Comparison of ENCODE assay signal across 8 mouse cellular contexts in genomic region chr1:193382435-193382834, GRCm38 (mm10). TPM values are rescaled to one million over a fixed set of nuclear protein-coding genes. Genes with fewer than 3 reads are reported as not detected.
DNase-seq lines count a peak whose midpoint lies in the region; ATAC-seq and TF ChIP-seq lines count a peak whose summit lies in the region.

No protein-coding gene starts in this region.

- DNase-seq in CD4-positive helper T cell, adult 2 months (ENCODE audit: low read depth, low spot score), result peak; percentile 34
- DNase-seq in cerebellum, adult 2 months, result no peak
- no peak for DNase-seq in urinary bladder, postnatal 25 days (ENCODE audit: low spot score)
- no peak for DNase-seq in gastrocnemius, postnatal 25 days

- no peak overlapping the region for H3K27ac ChIP-seq in bone marrow macrophage, adult 2 months (ENCODE audit: insufficient read depth, low read depth, low read length)
- H3K27ac ChIP-seq in hindbrain, embryonic 13.5 days, result peak overlapping the region; percentile 69; the same call in 1 of the 2 replicates
- no peak overlapping the region for H3K27ac ChIP-seq in liver, embryonic 12.5 days
- H3K27ac ChIP-seq in neural tube, embryonic 14.5 days (ENCODE audit: low read depth, low read length), result peak overlapping the region; percentile 1; the same call in 1 of the 2 replicates
- no peak overlapping the region for H3K27ac ChIP-seq in cerebellum, adult 2 months (ENCODE audit: insufficient read depth, low read length)

- H3K9ac ChIP-seq in hindbrain, embryonic 13.5 days, result peak overlapping the region; percentile 43; the same call in 1 of the 2 replicates
- peak overlapping the region; percentile 29; the same call in 1 of the 2 replicates for H3K9ac ChIP-seq in liver, embryonic 12.5 days
- H3K9ac ChIP-seq in neural tube, embryonic 14.5 days (replicated peaks; ENCODE audit: low read depth, low read length), result no peak overlapping the region

- H3K4me2 ChIP-seq in hindbrain, embryonic 13.5 days, result peak overlapping the region; percentile 38
- H3K4me2 ChIP-seq in liver, embryonic 12.5 days, result peak overlapping the region; percentile 68
- H3K4me2 ChIP-seq in neural tube, embryonic 14.5 days (ENCODE audit: low read depth, low read length), result peak overlapping the region; percentile 33

- TF ChIP-seq CTCF in bone marrow macrophage, adult 2 months (IDR thresholded peaks at IDR 0.05; ENCODE audit: low read depth, low read length), result no peak
- TF ChIP-seq CTCF in cerebellum, adult 2 months (IDR thresholded peaks at IDR 0.05; ENCODE audit: borderline replicate concordance, insufficient read depth, low read depth, low read length), result no peak

- no peaks in the 10 kb centered on the region for H3K36me3 ChIP-seq in hindbrain, embryonic 13.5 days
- H3K36me3 ChIP-seq in liver, embryonic 12.5 days, result no peaks in the 10 kb centered on the region
- no peaks in the 10 kb centered on the region for H3K36me3 ChIP-seq in neural tube, embryonic 14.5 days (ENCODE audit: control insufficient read depth, insufficient read depth, low read length)

- H3K27me3 ChIP-seq in hindbrain, embryonic 13.5 days, result no peaks in the 10 kb centered on the region
- peaks cover 15% of the 10 kb centered on the region; the same call in 1 of the 2 replicates for H3K27me3 ChIP-seq in liver, embryonic 12.5 days (replicated peaks)
- no peaks in the 10 kb centered on the region for H3K27me3 ChIP-seq in neural tube, embryonic 14.5 days (ENCODE audit: control insufficient read depth, insufficient read depth, low read length)
- no peaks in the 10 kb centered on the region for H3K27me3 ChIP-seq in cerebellum, adult 2 months (ENCODE audit: control insufficient read depth, insufficient read depth, low read length)

- H3K4me1 ChIP-seq in bone marrow macrophage, adult 2 months (ENCODE audit: control insufficient read depth, insufficient read depth, low read length), result no peaks in the 10 kb centered on the region
- peaks cover 38% of the 10 kb centered on the region for H3K4me1 ChIP-seq in hindbrain, embryonic 13.5 days (replicated peaks)
- H3K4me1 ChIP-seq in liver, embryonic 12.5 days, result peaks cover 7% of the 10 kb centered on the region
- H3K4me1 ChIP-seq in neural tube, embryonic 14.5 days (ENCODE audit: control insufficient read depth, insufficient read depth, low read length), result peaks cover 11% of the 10 kb centered on the region; the same call in 1 of the 2 replicates
- peaks cover 18% of the 10 kb centered on the region for H3K4me1 ChIP-seq in cerebellum, adult 2 months (ENCODE audit: control insufficient read depth, insufficient read depth, low read length)

- H3K4me3 ChIP-seq in bone marrow macrophage, adult 2 months (ENCODE audit: insufficient read depth, low read length), result peak overlapping the region; percentile 23
- peak overlapping the region; percentile 20 for H3K4me3 ChIP-seq in hindbrain, embryonic 13.5 days
- H3K4me3 ChIP-seq in liver, embryonic 12.5 days, result peak overlapping the region; percentile 48
- no peak overlapping the region for H3K4me3 ChIP-seq in neural tube, embryonic 14.5 days (ENCODE audit: low read depth, low read length)
- H3K4me3 ChIP-seq in cerebellum, adult 2 months (replicated peaks; ENCODE audit: insufficient read depth, low read depth, low read length), result no peak overlapping the region

- WGBS in hindbrain, embryonic 13.5 days, result 1% methylated on average over 8 of the region's 8 CpGs
- 0% methylated on average over 8 of the region's 8 CpGs for WGBS in liver, embryonic 12.5 days (ENCODE audit: insufficient replicate concordance)
- 4% methylated on average over 8 of the region's 8 CpGs for WGBS in neural tube, embryonic 14.5 days
- 58% methylated on average over 8 of the region's 8 CpGs for WGBS in cerebellum, adult 2 months

- no peaks in the 10 kb centered on the region for H3K9me3 ChIP-seq in hindbrain, embryonic 13.5 days
- no peaks in the 10 kb centered on the region for H3K9me3 ChIP-seq in liver, embryonic 12.5 days (replicated peaks)
- no peaks in the 10 kb centered on the region for H3K9me3 ChIP-seq in neural tube, embryonic 14.5 days (ENCODE audit: control insufficient read depth, low read length)

- ATAC-seq in hindbrain, embryonic 13.5 days (ENCODE audit: low FRiP score), result peak; percentile 35; the same call in 1 of the 2 replicates
- ATAC-seq in liver, embryonic 12.5 days, result peak; percentile 76
- peak; percentile 49 for ATAC-seq in neural tube, embryonic 14.5 days (ENCODE audit: low read depth)

- no peak for TF ChIP-seq POLR2A in bone marrow macrophage, adult 2 months (IDR thresholded peaks at IDR 0.05; ENCODE audit: borderline replicate concordance, low read depth, low read length)
- no peak for TF ChIP-seq POLR2A in cerebellum, adult 2 months (IDR thresholded peaks at IDR 0.05; ENCODE audit: borderline replicate concordance, insufficient read depth, low read length)

RNA-seq across cellular contexts. Expression of gene Camk1g, which starts 12.3 kb away (rescaled TPM):
- polyA plus RNA-seq in bone marrow macrophage, adult 2 months (2012; ENCODE audit: insufficient read depth, insufficient read length, missing spikeins), result not detected in 2 replicates
- 31.7 and 35.5 TPM in 2 replicates for polyA plus RNA-seq in hindbrain, embryonic 13.5 days (2015; fragmentation: Nextera tagmentation; extraction: Ambion mirVana)
- 0.86 and 0.92 TPM in 2 replicates for polyA plus RNA-seq in liver, embryonic 12.5 days (2016; fragmentation: Nextera tagmentation; extraction: Ambion mirVana)
- polyA plus RNA-seq in neural tube, embryonic 14.5 days (2014; fragmentation: Nextera tagmentation; extraction: Ambion mirVana), result 45.3 and 51.0 TPM in 2 replicates
- 23.4 and 26.4 TPM in 2 replicates for polyA plus RNA-seq in cerebellum, adult 2 months (2012; rRNA removed)
- under 1 TPM in 1 of 2 experiments, not detected in 1; 0.18 TPM for total RNA-seq in gastrocnemius, postnatal 25 days (2021)

Comparison
In these comparisons a context has a peak if more than half of its experiments do, and no peak if none do; other contexts are left out.
1. H3K27ac ChIP-seq: peak in hindbrain, embryonic 13.5 days (single experiment) and neural tube, embryonic 14.5 days (single experiment); none in bone marrow macrophage, adult 2 months (single experiment), liver, embryonic 12.5 days (single experiment) and cerebellum, adult 2 months (single experiment).
2. H3K4me3 ChIP-seq: peak in bone marrow macrophage, adult 2 months (single experiment), hindbrain, embryonic 13.5 days (single experiment) and liver, embryonic 12.5 days (single experiment); none in neural tube, embryonic 14.5 days (single experiment) and cerebellum, adult 2 months (single experiment).
3. RNA of gene Camk1g, which starts 12.3 kb away (polyA plus RNA-seq): 45.3 to 51.0 TPM in neural tube, embryonic 14.5 days, 31.7 to 35.5 TPM in hindbrain, embryonic 13.5 days and 23.4 to 26.4 TPM in cerebellum, adult 2 months; 0.86 to 0.92 TPM in liver, embryonic 12.5 days and not detected in bone marrow macrophage, adult 2 months; every median in the first group is over 10 times any median in the second.
4. Peak in every context shown above with its lines, with median percentiles within 50 percentile points of each other: ATAC-seq and H3K4me2 ChIP-seq.